Mouse (Mus musculus) layer of hippocampus, adult 18-20 months (tissue): Measurements from ENCODE around the gene P4hb. TPM values are rescaled to one million over a fixed set of nuclear protein-coding genes. Genes with fewer than 3 reads are reported as not detected.
"Not testable (repeated sequence)": the region's sequence is repeated elsewhere in the genome, so short reads cannot be mapped to it uniquely, and the experiment has no call there.

Experiments used
- DNase-seq, 2 experiments: peaks; one replicate each; pipeline ENCODE4 v3.0.0; 2022; ENCODE audit warnings: low spot score in 2 of 2
- total RNA-seq, 2 experiments: library from RNA; stranded (reverse); gene quantifications; 2 replicates each; pipeline ENCODE4 v1.2.3; 2021

The P4hb gene
- total RNA-seq, 2 experiments from 2014 or later: 122 to 132 TPM

DNA sequence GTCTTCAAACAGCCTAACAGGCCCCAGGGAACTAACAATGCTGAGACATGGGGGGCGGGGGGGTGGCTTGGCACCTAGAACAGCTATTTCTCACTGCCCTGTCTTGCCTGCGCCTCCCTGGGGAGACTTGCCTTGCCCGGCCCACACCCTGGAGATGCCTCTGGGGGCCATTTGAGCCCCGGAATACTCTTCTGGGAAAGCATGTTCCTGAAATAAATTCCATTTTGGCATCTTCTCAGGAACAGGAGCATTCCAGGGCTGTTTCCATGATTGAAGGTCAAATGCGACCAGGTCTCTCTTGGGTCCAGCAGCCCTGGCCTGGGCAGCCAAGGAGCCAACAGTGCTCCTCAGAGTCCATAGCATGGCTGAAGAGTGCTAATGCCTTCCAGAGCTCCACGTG lies 30.7 kb downstream of the P4hb start:
- no peak for DNase-seq

DNA sequence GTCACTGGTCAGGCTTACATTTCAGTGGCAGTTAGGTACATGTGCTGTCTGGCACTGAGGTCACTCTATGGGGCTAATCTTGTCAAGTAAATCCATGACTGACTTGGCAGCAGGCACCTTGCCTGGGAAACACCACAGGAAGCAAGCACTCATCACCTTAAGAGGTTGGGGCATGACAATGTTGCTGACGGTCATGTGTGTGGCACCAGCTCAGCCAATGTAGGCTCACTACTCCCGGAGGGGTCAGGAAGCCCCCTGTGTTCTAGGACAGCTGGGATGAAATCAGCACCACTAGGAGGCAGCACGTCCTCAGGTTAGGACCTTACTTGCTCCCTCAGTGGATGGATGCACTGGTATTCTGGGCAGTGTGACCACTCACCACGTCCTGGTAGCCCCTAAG lies 31.1 kb downstream of the P4hb start:
- no peak for DNase-seq

DNA sequence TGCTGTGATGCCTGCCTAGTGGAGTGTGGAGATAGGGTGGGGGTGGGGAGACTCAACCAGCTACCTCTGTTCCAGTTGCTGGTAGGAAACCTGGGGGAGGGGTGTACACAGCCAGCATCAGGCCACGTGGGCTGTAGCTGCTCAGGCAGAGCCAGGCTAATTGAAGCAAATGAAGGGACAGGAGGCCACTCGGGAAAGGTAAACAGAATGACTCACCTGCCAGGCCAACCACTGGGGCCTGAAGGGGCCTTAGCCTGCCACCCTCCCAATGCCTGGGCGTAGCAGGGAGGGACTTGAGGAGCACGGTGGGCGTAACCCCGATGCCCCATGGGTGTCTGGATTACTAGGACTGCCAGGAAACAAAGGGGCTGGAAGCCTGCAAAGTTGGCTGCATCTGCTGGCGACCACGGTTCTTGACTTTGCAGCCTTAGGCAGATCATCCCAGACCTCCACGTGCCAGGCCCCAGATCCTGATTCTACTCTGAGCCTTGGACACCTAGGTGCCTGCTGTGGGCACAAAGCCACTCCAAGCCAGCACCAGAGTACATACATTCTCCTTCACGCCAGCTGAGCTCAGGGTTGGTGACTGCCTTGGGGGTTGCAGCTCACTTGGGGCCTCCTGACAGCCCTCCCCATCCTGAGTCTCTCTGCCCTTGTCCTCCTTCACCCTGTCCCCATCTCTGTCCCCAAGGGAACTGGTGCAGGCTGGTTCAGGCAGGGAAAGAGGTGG lies 33.6 kb downstream of the P4hb start:
- DNase-seq: no peak

DNA sequence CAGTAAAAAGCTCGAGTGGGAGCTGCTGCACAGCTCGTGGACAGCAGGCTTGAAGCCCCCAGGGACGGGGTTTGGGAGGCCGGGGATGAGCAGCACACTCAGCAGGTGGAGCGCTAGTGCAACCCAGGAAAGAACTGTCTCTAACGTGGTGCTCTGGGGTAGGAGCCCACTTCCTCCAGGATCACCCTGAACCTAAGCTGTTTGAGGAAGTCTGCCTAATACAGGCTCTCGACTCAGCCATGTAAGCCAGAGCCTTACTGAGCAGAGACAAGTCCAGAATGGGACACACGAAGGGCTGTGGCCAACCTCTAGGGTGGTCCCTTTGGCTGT lies 34.1 kb downstream of the P4hb start:
- no peak for DNase-seq

DNA sequence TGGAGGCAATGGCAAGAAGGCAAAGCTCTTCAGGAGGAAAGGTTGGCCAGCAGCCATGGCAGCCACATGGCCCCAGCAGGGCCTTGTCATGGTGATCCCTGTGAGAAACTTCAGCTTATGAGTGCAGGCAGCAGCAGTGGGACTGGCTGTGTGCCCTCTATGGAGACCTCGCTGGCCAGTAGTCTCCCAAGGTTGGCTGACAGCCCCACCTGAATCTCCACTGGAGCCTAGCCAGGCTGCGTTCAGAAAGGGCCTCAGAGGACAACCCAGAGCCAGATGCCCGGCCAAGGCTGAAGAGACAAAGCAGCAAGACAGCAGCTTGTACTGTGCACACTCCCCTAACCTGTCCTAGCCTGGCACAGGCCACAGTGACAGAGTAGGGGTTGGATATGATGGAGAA lies 34.6 kb downstream of the P4hb start:
- DNase-seq: no peak

DNA sequence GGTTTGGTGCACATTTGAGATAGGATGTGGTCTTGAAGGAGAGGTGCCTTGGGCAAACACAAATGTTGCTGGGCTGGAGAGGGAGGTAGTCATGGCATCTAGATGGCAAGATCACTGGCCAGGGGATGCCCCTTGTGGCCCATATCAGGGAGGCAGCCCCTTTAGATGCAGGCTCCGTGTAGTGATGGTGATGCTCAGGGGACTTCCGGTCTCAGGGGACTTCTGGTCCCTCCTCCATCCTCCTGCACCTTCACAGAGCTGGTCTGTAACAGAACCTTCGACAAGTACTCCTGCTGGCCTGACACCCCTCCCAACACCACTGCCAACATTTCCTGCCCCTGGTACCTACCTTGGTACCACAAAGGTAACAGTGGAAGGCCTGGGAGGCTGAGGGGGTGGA lies 37.2 kb downstream of the P4hb start:
- no peak for DNase-seq

DNA sequence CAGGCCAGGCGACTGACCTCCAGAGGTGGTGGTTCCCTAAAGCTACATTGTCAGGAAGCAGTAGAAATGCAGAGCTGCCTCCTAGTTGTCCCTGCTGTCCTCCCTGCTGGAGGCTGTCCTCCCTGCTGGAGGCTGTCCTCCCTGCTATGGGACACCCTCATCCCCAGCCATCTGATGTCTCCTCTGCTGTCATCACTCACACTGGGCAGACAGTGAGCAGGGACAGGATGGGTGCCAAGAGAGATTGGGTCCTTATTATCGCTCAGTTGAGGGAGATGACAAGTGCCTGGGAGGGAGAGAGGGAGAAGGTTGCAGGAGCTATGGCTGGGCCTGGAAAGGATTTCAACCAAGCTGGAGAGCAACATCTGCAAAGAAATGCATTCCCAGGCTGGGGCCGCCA lies 37.9 kb downstream of the P4hb start:
- DNase-seq: no peak

DNA sequence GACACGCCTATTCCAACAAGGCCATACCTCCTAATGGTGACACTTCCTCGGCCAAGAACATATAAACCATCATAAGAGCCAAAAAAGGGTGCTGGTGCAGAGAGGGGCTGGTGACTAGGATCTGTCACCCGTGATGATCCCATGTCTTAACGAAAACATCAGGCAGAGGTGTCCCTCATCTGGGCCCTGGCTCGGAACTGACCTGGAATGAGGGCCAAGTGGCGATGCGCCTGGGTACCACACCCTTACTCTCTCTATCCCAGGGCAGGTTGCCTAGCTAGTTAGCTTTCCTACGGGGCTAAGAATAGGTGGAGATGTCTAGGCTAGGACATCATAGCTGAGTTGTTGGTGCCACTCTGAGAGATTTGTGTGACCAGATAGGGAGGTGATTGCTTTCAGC lies 39.0 kb downstream of the P4hb start:
- DNase-seq: no peak

DNA sequence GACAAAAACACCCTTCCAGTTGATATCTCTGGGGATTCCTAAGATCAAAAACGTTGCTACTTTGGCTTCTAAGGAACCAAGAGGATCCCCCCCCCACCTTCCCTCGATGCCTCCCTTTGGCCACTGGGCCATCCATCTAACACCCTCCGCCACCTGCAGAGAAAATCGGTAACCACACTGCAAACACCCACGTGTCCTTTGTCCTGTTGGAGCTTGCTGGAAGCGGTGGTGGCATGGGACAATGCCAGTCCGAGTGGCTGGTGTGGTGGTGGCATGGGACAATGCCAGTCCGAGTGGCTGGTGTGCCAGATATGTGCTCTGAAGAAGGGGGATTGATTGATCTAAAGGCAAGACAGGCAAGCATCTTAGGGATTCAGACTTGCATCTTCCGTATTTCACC lies 41.4 kb downstream of the P4hb start:
- DNase-seq: no peak

DNA sequence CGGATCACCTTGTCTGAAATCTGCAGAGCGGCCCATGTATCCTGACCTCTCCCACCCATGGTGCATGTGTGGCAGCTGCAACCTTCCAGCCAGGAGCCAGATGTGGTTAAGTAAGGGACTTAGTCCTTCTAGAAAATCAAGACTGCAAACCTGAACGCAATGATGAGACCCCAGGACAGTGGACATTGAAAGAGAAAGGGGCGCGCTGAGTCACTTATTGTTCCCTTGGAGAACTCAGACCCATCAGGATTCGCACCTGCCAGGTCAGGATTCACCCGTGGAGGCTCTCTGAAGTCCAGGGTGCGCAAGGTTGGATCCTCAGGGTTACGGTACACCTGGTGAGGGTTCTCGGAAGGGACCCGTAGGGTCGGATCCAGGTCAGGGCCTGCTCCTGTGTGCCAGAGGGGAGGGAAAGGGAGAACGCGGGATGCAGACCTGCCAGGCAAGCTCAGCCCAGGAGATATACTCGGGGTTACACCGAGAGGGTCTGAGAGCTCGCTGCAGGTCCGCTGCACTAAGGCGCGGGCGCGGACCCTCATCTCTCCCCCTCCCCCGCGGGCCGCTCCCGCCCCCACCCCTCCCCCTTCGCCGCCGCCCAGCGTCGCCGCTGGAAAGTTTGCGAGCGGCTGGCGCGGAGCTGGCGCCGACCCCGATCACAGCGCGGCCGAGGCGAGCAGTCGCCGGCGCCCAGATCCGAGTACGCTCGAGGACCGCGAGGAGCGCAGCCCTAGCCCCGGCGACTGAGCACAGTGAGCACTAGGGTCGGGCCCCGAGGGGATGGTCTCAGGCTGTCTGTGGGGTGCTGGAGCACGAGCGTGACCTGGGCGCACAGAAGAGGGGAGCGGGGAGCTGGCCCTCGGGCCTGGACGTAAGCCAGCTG lies 42.7 kb downstream of the P4hb start, which contains the start of gene Gcgr:
TSS of gene Gcgr (plus strand) at position 615 of the 880 bp plus-strand sequence.
- no peak for DNase-seq

DNA sequence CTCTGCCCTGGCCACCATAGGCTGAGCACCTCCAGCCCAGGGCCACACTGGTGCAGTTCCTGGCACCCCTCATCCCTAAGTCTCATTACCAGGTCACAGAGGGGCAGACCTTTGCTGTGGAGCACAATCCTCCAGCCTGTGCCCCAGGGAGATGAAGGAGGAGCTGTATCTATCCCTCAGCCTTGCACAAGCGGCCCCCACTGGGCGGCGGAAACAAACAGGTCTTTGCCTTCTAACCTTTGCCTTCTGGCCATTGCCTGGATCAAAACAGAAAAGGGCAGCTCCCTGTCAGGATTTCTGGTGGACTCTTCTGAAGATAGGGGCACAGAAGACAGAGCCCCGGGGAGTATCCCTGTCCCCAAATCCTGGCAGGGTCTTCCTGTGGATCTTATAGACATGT lies 44.1 kb downstream of the P4hb start:
- DNase-seq: no peak

DNA sequence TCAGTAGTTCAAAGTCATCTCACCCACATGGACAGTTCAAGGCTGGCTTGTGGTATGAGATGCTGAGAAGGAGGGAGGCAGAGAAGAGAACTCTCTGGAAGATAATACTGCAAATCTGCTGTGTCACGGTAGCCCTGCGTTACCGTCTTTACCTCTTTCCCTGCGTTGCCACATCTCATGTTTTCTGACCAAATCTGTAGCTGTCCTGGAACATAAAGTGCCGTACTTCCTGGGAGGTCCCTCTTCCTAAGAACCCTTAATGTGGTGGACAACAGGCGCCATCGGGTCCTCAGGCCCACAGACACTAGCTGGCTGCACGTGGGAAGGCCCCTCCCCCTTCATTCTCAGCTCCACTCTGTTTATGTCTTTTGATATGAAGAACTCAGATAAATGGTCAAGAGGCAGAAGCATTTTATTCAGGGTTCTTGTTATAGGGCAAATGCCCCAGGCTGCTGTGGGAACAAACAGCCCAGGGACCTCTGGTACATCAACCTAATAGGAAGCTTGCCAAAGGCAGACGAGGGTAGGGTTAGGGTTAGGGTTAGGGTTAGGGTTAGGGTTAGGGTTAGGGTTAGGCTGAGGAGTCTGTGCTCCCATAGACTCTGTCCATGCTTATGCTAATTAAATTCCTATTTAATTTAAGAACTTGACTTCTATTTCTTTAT lies 45.2 kb downstream of the P4hb start:
- DNase-seq: no peak

DNA sequence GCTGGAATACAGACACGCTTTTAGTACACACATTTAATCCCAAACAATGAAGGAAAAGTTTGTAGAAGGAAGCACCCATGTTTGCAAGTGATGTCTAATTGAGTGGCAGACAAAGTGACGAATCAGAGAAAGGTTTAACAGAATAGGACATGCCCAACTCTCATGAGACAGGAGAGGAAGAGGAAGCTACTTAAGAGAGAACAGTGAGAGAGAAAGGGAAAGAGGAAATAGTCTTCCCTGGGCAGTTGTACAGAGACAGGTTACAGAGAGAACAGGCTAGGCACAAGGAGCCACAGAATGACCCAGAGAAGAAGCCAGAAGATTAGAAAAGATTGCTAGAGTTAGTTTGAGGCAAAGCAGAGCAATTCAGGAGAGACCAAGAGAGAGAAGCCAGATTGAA lies 47.1 kb downstream of the P4hb start:
- no peak for DNase-seq

DNA sequence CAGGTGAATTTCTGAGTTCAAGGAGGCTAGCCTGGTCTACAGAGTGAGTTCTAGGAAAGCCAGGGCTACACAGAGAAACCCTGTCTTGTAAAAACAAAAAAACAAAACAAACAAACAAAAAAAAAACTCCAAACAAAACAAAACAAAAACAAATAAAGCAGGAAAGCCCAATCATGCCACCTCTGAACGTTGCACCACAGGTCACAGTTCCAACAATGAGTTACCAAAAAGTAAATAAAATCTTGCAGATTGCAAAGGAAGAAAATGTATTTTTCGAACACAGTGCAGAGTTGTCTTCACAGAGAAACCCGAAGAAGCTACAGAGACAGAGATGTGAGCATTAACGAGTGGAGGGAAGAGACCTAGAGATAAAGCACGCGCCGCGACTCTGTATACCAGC lies 50.5 kb downstream of the P4hb start:
- DNase-seq: no peak

DNA sequence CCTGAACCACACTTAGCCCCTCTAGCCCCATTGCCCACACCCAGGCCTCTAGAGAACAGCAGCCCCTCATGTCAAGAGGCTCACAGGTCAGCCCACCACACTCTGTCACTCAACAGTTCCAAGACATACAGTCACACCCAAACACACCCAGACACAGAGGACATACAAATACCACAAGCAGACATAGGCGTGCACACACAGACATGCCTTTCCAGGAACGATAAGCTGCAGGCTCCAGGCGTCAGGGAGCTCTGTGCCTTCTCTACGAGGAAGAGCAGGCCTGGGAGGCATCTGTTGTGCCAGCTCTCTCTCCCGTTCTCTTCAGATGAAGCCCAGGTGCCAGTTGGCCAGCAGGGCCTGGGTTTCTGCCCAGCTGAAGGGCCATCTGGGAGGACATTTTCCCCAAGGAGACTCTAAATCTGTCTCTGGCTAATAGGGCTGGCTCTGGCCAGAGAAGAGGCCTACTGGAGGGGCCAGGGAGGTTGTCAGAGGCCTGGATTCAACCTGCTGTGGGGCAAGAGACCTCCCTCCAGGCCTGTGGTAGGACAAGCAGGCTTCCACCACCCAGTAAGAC lies 52.0 kb downstream of the P4hb start:
- DNase-seq: no peak

DNA sequence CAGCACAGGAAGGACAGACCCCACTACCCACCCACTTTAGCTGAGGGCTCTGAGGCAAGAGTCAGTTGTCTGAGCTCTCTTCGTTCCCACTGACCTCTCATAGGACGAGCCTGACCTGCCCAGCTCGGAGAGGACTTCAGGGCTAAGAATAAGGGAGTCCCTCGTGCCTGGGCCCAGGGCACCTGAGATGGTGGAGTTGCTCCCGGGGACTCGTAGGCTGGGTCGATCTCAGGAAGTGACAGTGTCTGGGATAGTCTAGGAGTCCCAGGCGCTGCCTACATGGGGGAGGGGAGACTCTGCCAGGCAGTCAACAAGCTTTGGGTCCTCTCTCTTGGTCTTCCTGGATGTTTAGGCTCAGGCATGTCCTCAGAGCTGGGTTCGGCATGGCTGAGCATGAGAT lies 52.6 kb downstream of the P4hb start:
- DNase-seq: no peak

DNA sequence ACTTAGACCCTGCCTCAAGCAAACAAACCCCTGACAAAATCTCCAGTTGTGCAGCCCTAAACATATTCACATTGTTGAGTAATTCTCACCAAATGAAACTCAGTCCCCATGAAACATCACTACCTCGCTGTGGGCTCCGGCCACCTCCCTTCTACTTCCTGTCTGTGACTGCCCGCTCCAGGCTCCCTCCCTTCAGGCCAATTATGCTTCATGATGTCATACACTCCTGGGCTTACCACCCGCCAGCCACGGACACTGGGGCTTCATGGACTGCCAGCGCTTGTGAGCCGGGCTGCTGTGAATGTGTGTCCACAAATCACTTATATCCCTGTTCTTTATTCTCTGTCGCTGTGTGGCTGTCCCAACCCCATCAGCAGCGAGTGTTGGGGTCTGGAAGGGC lies 53.3 kb downstream of the P4hb start:
- no peak for DNase-seq

DNA sequence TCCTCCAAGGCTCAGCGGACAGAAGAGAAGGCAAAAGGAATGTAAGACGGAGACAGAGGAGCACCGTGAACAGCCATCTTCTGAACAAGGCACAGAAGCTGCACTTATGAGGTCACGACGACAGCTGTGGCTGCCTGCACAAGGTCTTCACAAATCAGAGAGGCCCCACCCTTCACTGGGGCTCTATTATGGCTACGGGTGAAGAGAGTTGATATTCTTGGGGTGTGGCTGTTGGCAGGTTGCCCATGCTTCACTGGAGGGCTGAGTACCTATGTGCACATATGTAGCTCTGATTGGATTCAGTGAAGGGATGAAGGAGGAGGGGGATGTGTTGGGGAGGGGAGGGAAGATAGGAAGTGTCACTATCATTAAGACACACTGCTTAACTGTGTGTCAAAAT lies 54.5 kb downstream of the P4hb start:
- DNase-seq: no peak

DNA sequence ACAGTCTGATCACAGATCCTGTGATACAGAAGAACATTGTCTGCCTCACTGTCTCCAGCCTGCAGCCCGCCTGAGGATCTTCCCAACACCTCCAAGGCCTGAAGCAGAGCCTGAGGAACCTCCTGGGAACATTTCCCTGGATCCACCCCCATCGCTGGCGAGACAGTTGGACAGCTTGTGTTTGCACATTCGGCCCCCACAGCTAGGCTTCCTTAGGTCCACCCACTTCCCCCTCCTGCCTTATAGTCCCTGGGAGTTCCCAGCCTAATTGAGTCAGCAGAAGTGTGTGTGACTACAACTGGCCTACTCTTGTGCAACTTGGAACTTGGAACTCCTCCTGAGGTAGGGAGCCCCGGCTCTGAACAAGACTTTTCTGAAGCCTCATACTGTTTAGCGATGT lies 55.0 kb downstream of the P4hb start:
- peak; percentile 80 to 84 for DNase-seq

DNA sequence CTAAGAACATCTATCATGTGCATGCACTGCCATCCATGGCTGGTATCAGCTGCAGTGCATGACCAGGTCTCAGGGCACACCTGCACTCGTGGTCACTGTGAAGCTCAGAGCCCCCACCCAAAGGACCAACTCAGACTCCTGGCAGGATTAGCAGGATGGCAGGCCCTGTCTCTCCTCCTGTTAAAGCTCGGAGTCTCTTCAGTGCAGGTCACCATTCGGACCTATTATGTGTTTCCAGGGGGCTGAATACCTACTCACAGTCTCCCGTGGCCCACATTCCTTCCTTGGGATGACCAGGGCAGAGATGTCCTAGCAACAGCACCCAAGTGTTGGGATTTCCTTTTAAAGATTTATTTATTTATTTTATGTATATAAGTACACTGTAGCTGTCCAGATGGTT lies 55.9 kb downstream of the P4hb start:
- DNase-seq: no peak

DNA sequence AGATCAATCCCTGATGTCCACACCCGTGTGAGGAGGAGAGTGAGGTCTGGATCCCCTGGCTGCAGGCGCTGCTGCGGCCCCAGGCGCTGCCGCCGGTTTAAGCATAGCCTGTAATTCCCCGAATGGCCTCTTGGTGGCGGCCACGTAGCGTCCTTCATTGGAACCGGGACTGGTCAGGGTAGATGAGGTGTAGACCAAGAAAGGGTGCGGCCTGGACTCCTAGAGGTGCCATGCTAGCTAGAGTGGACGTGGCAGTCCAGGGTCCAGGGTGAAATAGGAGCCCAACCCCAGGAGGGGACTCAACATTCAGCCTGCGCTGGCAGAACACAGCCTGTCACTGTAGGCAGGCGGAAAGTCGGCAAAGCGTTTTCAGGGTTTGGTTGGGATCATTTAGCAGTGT lies 57.4 kb downstream of the P4hb start:
- DNase-seq: peak; percentile 73 to 88

DNA sequence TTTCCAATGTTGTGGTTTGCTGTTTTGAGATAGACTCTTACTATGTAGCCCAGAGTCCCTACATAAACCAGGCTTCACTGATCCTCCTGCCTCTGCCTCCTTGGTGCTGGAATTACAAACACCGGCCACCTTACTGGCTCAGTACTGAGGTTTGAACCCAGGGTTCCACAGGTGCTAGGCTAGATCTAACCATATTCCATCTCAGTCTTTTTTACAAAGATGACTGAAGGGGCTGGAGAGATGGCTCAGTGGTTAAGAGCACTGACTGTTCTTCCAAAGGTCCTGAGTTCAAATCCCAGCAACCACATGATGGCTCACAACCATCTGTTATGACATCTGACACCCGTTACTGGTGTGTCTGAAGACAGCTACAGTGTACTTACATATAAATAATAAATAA lies 58.8 kb downstream of the P4hb start:
- not testable (repeated sequence) for DNase-seq
